Mouse (Mus musculus): Measurements from ENCODE around the gene Zcchc14. TPM values are rescaled to one million over a fixed set of nuclear protein-coding genes. Genes with fewer than 3 reads are reported as not detected.
"Not testable (repeated sequence)": the region's sequence is repeated elsewhere in the genome, so short reads cannot be mapped to it uniquely, and the experiment has no call there.

The Zcchc14 gene
- polyA plus RNA-seq, 1 experiment from 2014 or later = 40.9 TPM

GRCm38 (mm10) chr8:121673153-121673552 is 20.5 kb upstream of the Zcchc14 start:
- no peak for DNase-seq (ENCODE audit: low spot score)
- Histone ChIP-seq H3K4me1 (ENCODE audit: control insufficient read depth, insufficient read depth, low read length) (0 out of 2 replicates have a peak, but pooled peaks cover 6% of the 10 kb centered on the region), H3K27ac (ENCODE audit: low read depth, low read length) (peak overlapping the region; percentile 5; the same call in 1 of the 2 replicates), H3K9ac (ENCODE audit: low read length) (no peak overlapping the region), H3K4me2 (ENCODE audit: low read length) (no peak overlapping the region), H3K36me3 (ENCODE audit: control insufficient read depth, insufficient read depth, low read length) (no peaks in the 10 kb centered on the region), H3K27me3 (replicated peaks; ENCODE audit: control insufficient read depth, insufficient read depth, low read length) (no peaks in the 10 kb centered on the region), H3K9me3 (replicated peaks; ENCODE audit: control insufficient read depth, low read length) (no peaks in the 10 kb centered on the region), H3K4me3 (ENCODE audit: low read depth, low read length) (no peak overlapping the region)
- WGBS = 61% methylated on average over 4 of the region's 4 CpGs
- no peak for ATAC-seq

- peak overlapping the region; percentile 51 for H3K9ac ChIP-seq (ENCODE audit: low read length)
- 18% methylated on average over 8 of the region's 8 CpGs for WGBS
- no peaks in the 10 kb centered on the region for H3K36me3 ChIP-seq (ENCODE audit: control insufficient read depth, insufficient read depth, low read length)
- peak overlapping the region; percentile 80 for H3K27ac ChIP-seq (ENCODE audit: low read depth, low read length)
- DNase-seq (ENCODE audit: low spot score) = peak; percentile 31
- no peak overlapping the region for H3K4me3 ChIP-seq (ENCODE audit: low read depth, low read length)
- peak; percentile 15; the same call in 1 of the 2 replicates for ATAC-seq
- H3K27me3 ChIP-seq (replicated peaks; ENCODE audit: control insufficient read depth, insufficient read depth, low read length) = no peaks in the 10 kb centered on the region
- H3K4me1 ChIP-seq (ENCODE audit: control insufficient read depth, insufficient read depth, low read length) = 0 out of 2 replicates have a peak, but pooled peaks cover 6% of the 10 kb centered on the region
- H3K9me3 ChIP-seq (replicated peaks; ENCODE audit: control insufficient read depth, low read length) = no peaks in the 10 kb centered on the region
- peak overlapping the region; percentile 32 for H3K4me2 ChIP-seq (ENCODE audit: low read length)
These were observed 16.5 kb upstream of the Zcchc14 start for GRCm38 (mm10) chr8:121669208-121669607.

- ATAC-seq = peak; percentile 87
- Histone ChIP-seq H3K4me3 (ENCODE audit: low read depth, low read length) (no peak overlapping the region), H3K27me3 (replicated peaks; ENCODE audit: control insufficient read depth, insufficient read depth, low read length) (no peaks in the 10 kb centered on the region), H3K4me2 (ENCODE audit: low read length) (peak overlapping the region; percentile 32; the same call in 1 of the 2 replicates), H3K27ac (ENCODE audit: low read depth, low read length) (peak overlapping the region; percentile 80), H3K9me3 (replicated peaks; ENCODE audit: control insufficient read depth, low read length) (no peaks in the 10 kb centered on the region), H3K9ac (ENCODE audit: low read length) (peak overlapping the region; percentile 51), H3K4me1 (ENCODE audit: control insufficient read depth, insufficient read depth, low read length) (0 out of 2 replicates have a peak, but pooled peaks cover 6% of the 10 kb centered on the region), H3K36me3 (ENCODE audit: control insufficient read depth, insufficient read depth, low read length) (no peaks in the 10 kb centered on the region)
- DNase-seq (ENCODE audit: low spot score) = peak; percentile 68
- 42% methylated on average over 6 of the region's 6 CpGs for WGBS
These were observed 15.9 kb upstream of the Zcchc14 start for GRCm38 (mm10) chr8:121668553-121668952.

DNA sequence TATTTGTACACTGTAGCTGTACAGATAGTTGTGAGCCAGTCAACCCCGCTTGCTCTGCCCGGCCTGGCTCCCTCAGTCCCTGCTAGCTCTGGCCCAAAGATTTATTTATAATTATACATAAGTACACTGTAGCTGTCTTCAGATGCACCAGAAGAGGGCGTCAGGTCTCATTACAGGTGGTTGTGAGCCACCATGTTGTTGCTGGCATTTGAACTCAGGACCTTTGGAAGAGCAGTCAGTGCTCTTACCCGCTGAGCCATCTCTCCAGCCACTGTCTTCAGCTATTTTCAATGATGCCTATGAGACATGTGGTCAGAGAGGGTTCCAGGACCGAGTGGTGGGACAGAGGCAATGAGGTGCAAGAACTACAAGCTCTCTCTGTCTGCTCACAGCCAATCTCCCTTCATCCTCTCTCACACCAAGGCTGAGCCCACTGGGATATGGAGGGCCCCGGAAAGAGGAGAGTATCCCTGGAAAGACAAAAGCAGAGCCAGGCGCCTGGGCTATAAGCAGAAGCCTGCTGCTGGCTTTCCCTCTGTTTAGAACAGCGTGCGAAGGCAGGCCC is 15.3 kb upstream of the Zcchc14 start:
- H3K9me3 ChIP-seq (replicated peaks; ENCODE audit: control insufficient read depth, low read length); H3K36me3 ChIP-seq (ENCODE audit: control insufficient read depth, insufficient read depth, low read length); H3K27me3 ChIP-seq (replicated peaks; ENCODE audit: control insufficient read depth, insufficient read depth, low read length); DNase-seq (ENCODE audit: low spot score); H3K4me2 ChIP-seq (ENCODE audit: low read length); H3K4me1 ChIP-seq (ENCODE audit: control insufficient read depth, insufficient read depth, low read length); H3K4me3 ChIP-seq (ENCODE audit: low read depth, low read length); ATAC-seq: not testable (repeated sequence)
- 66% methylated on average over 9 of the region's 9 CpGs for WGBS
- Histone ChIP-seq H3K27ac (ENCODE audit: low read depth, low read length) (peak overlapping the region; percentile 80), H3K9ac (ENCODE audit: low read length) (peak overlapping the region; percentile 51; the same call in 1 of the 2 replicates)

GRCm38 (mm10) chr8:121665329-121665728 is 12.6 kb upstream of the Zcchc14 start:
- H3K9ac ChIP-seq (ENCODE audit: low read length) = peak overlapping the region; percentile 17; the same call in 1 of the 2 replicates
- peak overlapping the region; percentile 48; the same call in 1 of the 2 replicates for H3K27ac ChIP-seq (ENCODE audit: low read depth, low read length)
- WGBS = 9% methylated on average over 16 of the region's 16 CpGs
- no peaks in the 10 kb centered on the region for H3K36me3 ChIP-seq (ENCODE audit: control insufficient read depth, insufficient read depth, low read length)
- H3K9me3 ChIP-seq (replicated peaks; ENCODE audit: control insufficient read depth, low read length) = no peaks in the 10 kb centered on the region
- no peak; the same call in 1 of the 2 replicates for ATAC-seq
- 0 out of 2 replicates have a peak, but pooled peaks cover 6% of the 10 kb centered on the region for H3K4me1 ChIP-seq (ENCODE audit: control insufficient read depth, insufficient read depth, low read length)
- peak overlapping the region; percentile 15; the same call in 1 of the 2 replicates for H3K4me2 ChIP-seq (ENCODE audit: low read length)
- peak; percentile 34 for DNase-seq (ENCODE audit: low spot score)
- no peaks in the 10 kb centered on the region for H3K27me3 ChIP-seq (replicated peaks; ENCODE audit: control insufficient read depth, insufficient read depth, low read length)
- H3K4me3 ChIP-seq (ENCODE audit: low read depth, low read length) = no peak overlapping the region

- ATAC-seq (no peak), DNase-seq (ENCODE audit: low spot score) (no peak)
- Histone ChIP-seq H3K4me1 (ENCODE audit: control insufficient read depth, insufficient read depth, low read length) (no peaks in the 10 kb centered on the region), H3K4me3 (ENCODE audit: low read depth, low read length) (no peak overlapping the region), H3K27ac (ENCODE audit: low read depth, low read length) (no peak overlapping the region), H3K4me2 (ENCODE audit: low read length) (no peak overlapping the region), H3K36me3 (ENCODE audit: control insufficient read depth, insufficient read depth, low read length) (no peaks in the 10 kb centered on the region), H3K9me3 (replicated peaks; ENCODE audit: control insufficient read depth, low read length) (no peaks in the 10 kb centered on the region), H3K9ac (ENCODE audit: low read length) (no peak overlapping the region), H3K27me3 (replicated peaks; ENCODE audit: control insufficient read depth, insufficient read depth, low read length) (no peaks in the 10 kb centered on the region)
- 96% methylated on average over 12 of the region's 12 CpGs for WGBS
These were observed 10.4 kb upstream of the Zcchc14 start for GRCm38 (mm10) chr8:121663101-121663500.

DNA sequence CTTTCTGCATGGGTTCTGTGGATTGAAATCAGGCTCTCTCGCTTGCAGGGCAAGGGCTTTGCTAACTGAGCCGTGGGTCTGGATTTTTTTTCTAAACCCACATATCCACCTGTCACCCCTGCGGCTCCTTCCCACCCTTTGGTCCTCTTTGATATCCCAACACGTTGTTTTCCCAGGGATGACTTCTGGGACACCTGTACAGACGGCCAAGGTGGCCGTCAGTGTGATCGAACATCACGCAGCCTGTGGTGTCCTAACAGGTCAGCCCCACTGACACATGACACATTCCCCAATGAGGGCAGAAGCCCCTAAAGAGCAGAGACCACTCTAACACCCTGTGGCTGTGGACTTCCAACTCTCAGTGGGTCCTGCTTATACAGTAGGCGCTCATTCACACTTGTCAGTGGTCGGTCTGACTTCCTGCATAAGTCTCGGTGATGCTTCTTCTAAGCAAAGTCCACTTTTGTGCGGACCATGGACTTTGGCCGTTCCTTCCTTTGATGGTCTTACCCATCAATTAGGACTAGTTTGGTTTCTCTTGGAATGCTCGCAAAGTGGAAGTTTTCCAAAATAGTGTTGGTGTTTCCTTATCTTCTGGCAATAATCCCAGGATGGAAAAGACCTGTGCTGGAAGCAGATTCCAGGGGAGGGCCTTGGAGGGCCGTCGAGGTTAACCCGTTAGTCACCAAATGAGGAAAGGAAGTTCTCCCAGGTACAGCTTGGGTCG is 9.1 kb upstream of the Zcchc14 start:
- WGBS = 86% methylated on average over 18 of the region's 18 CpGs
- H3K4me1 ChIP-seq (ENCODE audit: control insufficient read depth, insufficient read depth, low read length) = no peaks in the 10 kb centered on the region
- ATAC-seq (no peak), DNase-seq (ENCODE audit: low spot score) (no peak)
- H3K9me3 ChIP-seq (replicated peaks; ENCODE audit: control insufficient read depth, low read length) = no peaks in the 10 kb centered on the region
- H3K4me2 ChIP-seq (ENCODE audit: low read length) = no peak overlapping the region
- H3K4me3 ChIP-seq (ENCODE audit: low read depth, low read length) = no peak overlapping the region
- H3K9ac ChIP-seq (ENCODE audit: low read length) = no peak overlapping the region
- H3K27me3 ChIP-seq (replicated peaks; ENCODE audit: control insufficient read depth, insufficient read depth, low read length) = no peaks in the 10 kb centered on the region
- H3K36me3 ChIP-seq (ENCODE audit: control insufficient read depth, insufficient read depth, low read length) = no peaks in the 10 kb centered on the region
- H3K27ac ChIP-seq (ENCODE audit: low read depth, low read length) = no peak overlapping the region

GRCm38 (mm10) chr8:121660602-121661001 is 7.9 kb upstream of the Zcchc14 start:
- Histone ChIP-seq H3K4me3 (ENCODE audit: low read depth, low read length) (no peak overlapping the region), H3K4me1 (ENCODE audit: control insufficient read depth, insufficient read depth, low read length) (no peaks in the 10 kb centered on the region), H3K27ac (ENCODE audit: low read depth, low read length) (no peak overlapping the region), H3K27me3 (replicated peaks; ENCODE audit: control insufficient read depth, insufficient read depth, low read length) (no peaks in the 10 kb centered on the region), H3K36me3 (ENCODE audit: control insufficient read depth, insufficient read depth, low read length) (no peaks in the 10 kb centered on the region), H3K9ac (ENCODE audit: low read length) (no peak overlapping the region), H3K9me3 (replicated peaks; ENCODE audit: control insufficient read depth, low read length) (no peaks in the 10 kb centered on the region), H3K4me2 (ENCODE audit: low read length) (no peak overlapping the region)
- DNase-seq (ENCODE audit: low spot score) (no peak), ATAC-seq (no peak)
- WGBS = 68% methylated on average over 15 of the region's 15 CpGs

Measured in forebrain, embryonic 14.5 days (tissue).